Mouse (Mus musculus): ENCODE measurements around the gene Chst15.

DNA sequence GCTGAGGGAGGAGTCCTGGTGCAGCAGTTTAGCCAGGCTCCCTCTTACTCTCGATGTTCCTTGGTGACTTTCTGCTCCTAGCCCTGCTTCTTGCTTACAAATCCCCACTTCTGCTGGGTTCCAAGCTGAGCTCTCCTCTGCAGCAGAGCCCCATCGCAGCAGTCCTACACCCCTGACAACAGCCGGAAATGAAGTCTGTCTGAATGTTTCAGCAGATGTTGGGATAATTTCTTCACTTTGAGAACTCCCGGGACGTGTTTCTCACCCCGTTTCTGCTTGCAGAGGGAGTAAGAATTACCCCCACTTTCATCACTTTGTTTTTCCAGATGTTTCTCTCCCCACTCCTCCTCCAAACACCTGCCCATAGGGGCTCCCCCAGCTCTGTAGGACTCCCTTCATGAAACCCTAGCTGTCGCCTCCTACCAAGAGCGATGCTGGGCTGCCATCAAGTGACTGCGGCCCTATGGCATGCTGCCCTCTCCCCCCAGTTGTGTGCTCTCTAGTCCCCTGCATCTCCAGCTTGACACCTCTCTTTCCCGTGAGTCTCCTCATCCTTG lies 67.4 kb downstream of the Chst15 start:
- no peak for TF ChIP-seq POLR2A (IDR thresholded peaks at IDR 0.05; ENCODE audit: insufficient read depth, low read depth, low read length)
- no peak for TF ChIP-seq EP300 (IDR thresholded peaks at IDR 0.05; ENCODE audit: insufficient read depth, low read depth, low read length)

All from heart, adult 2 months (tissue).